Mouse (Mus musculus) hematopoietic stem cell, adult 5-6 weeks (primary cell): ENCODE measurements around the gene Sgta. TPM values are rescaled to one million over a fixed set of nuclear protein-coding genes. Genes with fewer than 3 reads are reported as not detected.
A peak's percentile ranks its signal among the peaks of the same experiment; 100 is the strongest.

ENCODE experiments used
- ATAC-seq, 2 experiments: fragments of 125-278 bp in 1 of 2; replicated peaks in 1 of 2; 2 replicates each; pipeline ENCODE4 v1.8.0; 2016 to 2017; ENCODE audit warnings: inconsistent platforms in 2 of 2, mild to moderate bottlenecking in 2 of 2, moderate number of reproducible peaks in 2 of 2, low read depth in 1 of 2, moderate TSS enrichment in 1 of 2; ENCODE audit not compliant: low FRiP score in 2 of 2, poor library complexity in 2 of 2, severe bottlenecking in 2 of 2, insufficient read depth in 1 of 2, low TSS enrichment in 1 of 2
- total RNA-seq: library from RNA; stranded (forward); fragments of 172-1452, 232-1000 nt; gene quantifications from 2 replicates; pipeline ENCODE4 v1.2.3, GENCODE M21; 2017

Gene Sgta
- total RNA-seq, result 34.3 and 39.1 TPM in 2 replicates

DNA sequence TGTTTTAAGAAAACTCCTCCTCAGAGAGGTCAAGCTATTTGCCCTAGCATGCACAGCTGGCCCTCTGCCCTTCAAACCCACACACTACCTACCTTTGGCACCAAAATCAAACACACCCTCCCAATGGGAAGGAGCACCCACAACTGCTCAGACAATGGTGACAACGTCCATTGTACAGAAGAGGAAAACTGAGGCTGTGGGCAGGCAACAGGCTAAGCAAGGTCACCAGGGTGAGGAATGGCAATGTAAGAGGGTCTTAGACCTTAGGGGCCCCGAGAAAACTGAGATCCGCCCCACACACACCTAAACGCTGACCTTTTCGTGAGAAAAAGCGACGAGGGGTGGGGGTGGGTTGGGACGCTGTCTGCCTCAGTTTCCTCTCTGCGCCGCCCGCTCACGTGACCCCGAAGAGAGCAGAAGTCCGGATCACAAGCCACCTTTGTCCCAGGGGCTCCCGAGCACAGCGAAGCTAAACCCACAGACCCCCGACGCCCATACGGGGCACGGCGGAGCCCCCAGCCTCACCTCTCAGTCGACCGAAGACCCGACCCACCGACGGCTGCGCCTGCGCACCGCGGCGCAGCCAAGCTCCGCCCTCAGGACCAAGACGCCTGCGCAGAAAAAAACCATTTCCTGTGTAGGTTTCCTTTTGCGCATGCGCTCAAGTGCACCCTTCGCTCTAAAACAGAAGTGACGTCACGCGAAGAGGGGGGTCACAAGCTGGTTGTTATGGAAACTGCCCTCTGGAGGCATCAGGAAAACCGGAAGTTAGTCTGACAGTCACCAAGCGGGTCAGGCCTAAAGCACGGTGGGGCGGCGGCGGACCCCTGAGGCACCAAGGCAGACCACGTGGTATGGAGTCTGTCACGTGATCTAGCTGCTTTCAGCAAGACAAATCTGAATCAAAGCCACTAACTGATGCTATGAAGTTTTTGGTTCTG is at the start of gene Sgta:
Gene Sgta, minus strand, starts transcription at position 579 of the 941 bp plus-strand sequence.
- ATAC-seq, result peak; percentile 92 to 95

DNA sequence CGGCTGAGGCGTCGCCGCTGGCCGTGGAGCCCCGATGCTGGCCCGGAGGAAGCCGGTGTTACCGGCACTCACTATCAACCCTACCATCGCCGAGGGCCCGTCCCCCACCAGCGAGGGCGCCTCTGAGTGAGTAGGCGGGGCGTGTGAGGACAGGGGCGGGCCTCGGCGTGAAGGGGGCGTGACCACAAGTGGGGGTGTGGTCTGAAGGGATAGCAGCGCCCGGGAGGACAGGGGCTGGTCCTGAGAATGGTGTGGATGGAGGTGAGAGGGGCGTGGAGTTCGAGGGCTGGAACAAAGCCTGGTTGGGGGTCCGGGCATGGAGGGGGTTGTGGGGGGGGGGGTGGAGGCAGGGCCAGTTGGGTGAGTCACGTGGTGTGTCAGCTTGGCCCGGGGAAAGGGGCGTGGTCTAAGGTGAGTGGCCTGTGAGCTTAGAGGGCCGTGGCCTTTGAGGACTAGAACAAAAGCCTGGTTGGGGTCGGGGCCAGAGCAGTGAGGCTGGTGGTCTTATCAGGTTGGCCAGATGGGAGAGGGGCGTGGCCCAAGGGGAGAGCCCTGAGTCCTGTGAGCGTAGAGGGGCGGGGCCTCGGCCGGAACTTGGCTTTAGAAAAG is 46.2 kb upstream of the Sgta start:
- ATAC-seq, result peak; percentile 57 to 61

DNA sequence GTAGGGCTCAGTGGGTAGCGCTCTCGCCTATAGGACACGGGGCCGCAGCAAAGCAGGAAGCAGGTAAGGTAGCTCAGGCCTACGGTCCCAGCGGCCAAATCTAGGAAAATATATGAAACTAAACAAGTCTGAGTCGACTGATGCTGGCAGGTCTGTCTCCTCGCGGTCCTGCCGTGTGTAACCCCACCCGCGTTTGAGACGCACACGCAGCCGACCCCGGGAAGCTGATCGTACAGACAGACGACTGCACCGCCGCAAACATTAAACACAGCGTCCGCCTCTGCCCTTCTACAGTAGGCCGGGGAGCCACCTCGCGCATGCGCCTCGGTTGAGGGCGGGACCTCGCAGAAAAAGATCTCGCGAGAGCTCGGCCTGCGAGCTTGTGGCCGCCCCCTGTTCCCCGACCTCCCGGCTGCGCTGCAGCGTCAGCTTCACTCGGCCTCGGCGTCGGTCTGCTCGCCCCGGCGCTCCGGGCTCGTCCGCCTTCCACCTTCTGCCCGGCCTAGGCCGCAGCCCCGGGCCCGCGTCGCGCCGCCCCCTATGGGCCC is 45.7 kb upstream of the Sgta start, which contains the start of gene Map2k2:
Gene Map2k2, plus strand, starts transcription at position 351 of the 548 bp plus-strand sequence.
- ATAC-seq, result peak; percentile 86 to 92

DNA sequence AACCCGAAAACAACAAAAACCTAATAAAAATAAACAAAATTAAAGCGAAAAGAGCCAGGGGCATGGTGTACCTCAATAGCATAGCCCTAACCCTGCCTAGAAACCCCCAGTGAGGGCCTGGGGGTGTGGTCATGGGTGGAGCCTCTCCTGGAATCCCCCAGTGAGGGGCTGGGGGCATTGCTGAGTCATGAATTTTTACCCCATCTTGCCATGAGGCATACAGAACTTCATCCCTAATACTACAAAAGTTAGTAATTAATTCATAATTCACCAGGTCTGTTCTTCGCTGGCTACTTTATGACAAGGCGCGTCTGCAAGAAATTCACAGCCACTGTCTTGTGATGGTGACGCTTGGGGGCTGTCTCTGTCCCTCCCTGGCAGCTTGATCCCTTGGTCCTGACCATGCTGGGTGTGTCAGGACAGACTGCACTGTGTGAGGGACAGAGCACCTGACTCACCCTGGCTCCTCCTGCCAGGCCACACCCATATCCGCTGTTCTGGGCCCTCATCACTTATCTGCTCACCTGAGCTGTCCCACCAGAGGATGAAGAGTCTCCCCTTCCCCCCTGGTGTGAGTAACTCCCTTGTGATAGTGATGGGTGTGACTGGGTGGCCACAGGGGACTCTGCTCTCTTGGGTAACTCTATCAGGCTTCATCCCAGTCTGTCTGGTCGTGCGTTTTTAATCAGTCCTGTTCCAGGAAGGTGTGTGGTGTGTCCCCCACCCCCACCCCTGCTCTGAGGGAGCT is 35.1 kb upstream of the Sgta start:
- ATAC-seq, result no peak

DNA sequence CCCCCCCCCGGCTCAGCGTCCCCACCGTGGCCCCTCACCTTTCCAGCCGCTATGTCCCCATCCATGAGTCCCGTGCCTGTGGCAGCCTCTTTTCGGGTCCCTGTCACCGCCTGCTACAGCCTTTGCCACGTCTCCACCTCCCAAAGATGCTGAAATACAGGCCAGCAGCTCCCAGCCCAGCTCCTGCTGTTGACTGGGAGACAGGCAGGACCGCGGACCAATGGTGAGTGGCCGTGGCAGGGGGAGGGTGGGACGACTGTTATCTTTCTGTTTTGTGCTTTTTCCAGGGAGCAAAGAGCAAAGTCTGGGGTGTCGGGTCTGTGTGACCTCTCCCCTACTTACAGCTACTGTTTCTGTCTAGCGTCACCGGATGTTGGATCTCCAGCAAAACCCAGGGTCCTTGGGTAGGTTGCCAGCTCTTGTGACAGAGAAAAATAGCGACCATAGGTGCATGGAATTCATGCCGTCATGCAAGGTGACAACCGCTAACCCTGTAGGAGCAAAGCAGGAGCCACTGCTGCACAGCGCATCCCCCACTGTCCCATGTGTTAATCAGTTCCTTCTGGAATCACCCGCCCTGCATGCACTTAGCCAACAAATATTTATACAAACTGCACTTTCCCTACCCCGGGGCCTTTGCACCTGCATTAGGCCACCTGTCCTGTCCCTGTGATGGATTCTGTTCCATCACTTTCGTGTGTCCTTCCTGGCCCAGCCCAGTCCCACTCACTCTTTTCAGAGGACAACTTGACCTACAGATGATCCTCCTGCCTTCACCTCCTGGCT is 32.7 kb upstream of the Sgta start:
- ATAC-seq, result no peak

DNA sequence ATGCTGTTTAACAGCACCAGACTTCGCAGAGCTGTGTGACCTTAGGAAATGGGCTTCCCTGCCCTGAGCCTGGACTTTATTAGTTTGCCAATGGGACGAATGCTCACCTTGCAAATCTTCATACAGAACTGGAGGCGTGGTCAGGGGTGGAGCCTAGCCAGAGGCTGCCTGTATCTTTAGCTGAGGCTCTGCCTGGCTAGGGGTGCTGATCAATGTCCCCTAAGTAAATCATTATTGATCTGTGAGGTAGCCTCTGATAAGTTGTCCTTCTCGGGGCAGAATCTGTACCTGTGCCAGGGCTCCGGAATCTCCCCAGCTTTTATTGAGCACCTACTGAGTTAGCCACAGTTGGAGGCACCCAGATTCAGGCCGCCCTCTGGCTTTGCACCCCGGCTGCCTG is 30.6 kb upstream of the Sgta start:
- no peak for ATAC-seq

DNA sequence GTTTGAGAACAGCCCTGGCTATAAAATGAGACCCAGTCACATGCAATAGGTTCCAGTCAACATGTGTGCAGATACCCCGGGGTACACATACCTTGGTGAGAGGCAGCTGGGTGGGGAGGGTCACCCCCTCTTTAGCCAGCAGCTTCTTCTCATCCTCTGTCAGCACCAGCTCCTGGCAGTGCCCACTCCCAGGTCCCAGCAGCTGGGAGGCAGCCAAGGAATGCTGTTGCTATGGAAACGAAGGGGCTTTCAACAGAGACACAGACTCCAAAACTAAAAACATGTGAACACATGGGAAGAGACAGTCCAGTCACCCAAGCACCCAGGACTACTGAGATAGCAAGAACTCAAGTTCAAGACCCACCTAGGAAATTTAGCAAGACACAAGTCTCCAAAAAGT is 29.2 kb upstream of the Sgta start:
- no peak for ATAC-seq

DNA sequence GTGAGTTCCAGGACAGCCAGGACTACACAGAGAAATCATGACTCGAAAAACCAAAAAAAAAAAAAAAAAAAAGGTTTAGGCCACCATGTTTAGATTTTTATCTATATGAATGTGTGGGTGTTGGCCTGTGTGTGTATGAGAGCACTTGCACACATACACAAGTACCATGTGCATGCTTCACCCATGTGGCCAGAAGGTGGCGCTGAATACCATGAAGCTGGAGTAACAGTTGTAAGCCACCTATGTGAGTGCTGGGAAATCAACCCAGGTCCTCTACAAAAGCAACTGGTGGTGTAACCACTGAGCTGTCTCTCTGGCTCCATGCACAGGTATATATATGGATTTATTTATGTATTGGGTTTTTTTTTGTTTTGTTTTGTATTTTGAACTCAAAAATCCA is 27.0 kb upstream of the Sgta start:
- ATAC-seq, result no peak

DNA sequence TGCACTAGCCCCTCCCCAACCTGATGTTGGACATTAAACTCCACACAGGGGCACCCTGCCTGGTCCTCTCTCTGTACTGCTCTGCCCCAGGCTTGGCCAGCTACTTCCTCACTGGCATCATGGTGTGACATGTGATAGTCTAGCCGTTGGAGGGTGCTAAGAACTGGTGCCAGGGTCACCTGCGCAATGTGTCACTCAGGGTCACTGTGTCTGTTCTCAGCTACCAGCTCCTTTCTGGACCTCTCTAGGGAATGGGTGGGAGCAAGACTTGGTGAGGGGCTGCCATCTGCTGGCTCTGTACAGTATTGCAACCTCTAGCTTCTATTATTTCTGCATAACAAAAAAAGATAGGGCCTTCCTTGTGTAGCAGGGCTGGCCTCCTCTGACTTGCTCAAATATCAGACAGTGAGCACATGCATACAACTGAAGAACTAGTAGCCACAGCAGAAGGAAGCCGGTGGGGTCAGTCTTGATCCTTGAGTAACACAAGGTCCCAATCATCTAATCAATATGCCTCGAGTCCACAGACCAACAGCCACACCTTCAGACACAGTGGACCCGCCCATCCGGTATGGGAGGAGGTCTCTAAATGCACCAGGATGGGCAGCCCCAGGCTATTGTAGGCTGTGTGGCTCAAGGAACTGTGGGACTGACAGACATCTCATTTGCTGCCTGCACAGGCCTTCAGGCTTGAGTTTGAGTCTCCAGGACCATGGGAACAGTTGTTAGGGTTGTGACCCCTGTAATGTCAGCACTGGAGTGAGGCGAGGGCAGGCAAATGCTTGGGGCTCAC is 22.4 kb upstream of the Sgta start:
- ATAC-seq, result peak; percentile 47 to 61; a peak in 2 of 4 replicates

DNA sequence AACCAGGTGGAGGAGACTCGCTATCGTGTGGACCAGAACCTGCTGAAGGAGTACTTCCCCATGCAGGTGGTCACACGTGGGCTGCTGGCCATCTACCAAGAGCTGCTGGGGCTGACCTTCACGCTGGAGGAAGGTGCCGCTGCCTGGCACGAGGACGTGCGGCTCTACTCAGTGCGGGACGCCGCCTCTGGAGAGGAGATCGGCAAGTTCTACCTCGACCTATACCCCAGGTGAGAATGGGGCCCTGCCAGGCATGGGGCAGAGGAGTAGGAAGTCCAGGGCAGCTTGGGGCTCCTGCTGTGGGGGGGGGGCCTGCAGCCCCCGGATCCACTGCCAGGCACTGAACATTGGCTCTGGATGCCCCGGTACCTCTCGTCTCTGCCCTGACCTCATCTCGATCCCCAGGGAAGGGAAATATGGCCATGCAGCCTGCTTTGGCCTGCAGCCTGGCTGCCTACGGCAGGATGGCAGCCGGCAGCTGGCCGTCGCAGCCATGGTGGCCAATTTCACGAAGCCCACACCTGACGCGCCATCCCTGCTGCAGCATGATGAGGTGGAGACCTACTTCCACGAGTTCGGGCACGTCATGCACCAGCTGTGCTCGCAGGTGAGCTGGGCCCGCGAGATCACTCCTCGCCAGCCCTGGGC is 20.2 kb upstream of the Sgta start:
- no peak for ATAC-seq

DNA sequence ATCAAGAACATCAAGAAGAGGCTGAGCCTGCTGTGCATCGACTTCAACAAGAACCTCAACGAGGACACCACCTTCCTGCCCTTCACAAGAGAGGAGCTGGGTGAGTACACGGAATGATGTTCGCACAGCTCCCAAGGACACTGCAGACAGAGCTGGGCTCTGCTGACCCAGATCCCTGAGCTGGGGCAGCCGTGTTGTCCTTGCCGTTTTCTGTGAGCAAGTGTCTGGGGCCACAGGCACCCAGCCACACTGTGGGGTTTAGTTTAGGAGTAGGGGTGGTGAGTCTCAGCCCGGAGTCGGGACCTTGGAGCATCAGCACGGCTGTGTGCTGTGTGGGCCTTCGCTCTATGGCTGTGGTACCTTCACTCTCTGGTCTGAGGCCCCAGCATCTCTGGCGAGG is 17.9 kb upstream of the Sgta start:
- ATAC-seq, result no peak

DNA sequence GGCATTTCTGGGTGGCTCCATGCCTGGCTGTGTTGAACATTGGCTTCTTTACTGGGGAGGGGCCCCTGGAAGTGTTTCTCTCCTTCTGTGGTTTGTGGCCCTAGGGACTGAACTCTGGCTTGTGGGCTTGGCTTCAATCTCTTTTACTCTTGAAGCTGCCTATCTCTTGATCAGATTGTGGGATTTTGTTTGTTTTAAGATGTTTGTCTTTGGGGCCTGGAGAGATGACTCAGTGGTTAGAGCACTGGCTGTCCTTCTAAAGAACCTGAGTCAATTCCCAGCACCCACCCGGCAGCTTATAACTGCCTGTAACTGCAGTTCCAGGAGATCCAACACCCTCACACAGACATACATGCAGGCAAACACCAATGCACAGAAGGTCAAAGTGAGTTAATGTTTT is 16.4 kb upstream of the Sgta start:
- ATAC-seq, result no peak

DNA sequence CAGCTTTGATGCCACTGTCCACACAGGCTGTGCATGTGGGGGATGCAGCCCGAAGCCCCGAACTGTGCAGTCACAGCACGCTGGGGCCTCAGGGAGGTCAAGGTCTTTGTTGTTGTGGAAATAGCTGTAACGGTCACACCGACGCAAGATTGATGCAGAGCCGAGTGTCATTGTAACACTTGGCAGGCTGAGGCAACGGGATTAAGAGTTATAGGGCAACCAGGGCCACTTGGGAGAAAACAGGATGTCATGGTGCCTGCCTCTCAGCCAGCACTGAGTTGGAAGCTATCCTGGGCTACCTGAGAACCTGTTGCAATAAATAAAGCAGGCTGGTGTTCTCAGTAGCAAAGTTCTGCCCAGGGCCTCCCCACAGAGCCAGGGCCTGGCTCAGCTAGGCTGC is 15.8 kb upstream of the Sgta start:
- ATAC-seq, result no peak

DNA sequence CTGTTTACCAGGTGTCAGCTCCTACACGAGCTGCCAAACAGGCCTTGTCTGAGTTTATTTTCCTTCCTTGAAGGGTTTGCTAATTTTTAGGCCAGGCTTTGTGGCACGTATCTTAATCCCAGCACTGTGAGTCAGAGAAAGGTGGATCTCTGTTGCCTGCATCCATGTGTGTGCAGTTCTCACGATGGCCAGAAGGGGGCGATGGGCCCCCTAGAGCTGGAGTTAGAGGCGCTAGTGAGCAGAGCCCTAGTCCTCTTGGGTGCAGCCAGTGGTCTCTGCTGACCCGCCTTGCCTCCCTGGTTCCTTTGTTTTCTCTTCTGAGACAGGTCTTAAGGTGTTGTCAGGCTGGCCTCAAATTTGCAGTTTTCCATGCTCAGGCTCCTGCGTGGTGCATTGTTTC is 13.5 kb upstream of the Sgta start:
- no peak for ATAC-seq

DNA sequence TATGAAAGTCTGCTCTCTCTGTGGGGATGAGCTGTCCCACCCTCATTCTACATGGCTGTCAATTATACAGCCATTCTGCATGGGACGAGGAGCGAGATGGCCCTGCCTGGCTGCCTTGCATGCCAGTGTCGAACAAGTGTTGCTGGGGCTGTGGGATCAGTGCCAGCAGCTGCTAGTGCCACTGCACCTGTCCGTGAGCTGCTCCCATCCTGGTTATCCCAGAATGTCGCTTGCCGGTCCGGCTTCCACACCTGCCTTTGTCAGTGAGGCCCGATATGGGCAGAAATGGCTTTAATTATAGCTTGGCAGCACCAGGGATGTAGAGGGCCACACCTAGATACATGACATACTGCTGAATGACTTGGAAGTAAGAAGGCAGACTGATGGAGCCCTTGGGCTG is 12.3 kb upstream of the Sgta start:
- ATAC-seq, result no peak

DNA sequence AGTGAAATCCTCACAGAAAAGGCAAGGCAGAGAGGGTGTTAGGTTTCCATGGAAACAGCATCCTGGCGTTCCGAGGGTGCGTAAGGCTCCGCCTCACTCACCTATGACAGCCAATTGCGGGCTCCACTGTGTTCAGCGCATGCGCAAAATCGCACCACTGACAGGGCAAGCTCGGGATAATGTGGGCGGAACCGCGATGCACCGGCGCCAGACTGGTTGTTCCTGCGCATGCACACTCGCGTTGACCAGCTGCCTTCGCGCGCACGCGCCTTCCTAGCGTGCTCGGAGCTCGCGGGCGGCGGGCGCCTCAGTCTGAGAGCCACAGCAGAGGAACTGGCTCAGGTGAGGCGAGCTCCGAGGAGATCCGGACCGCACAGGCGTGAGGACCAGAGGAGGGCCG is 9.9 kb upstream of the Sgta start, which contains the start of gene Thop1:
Gene Thop1, plus strand, starts transcription at position 200 of the 400 bp plus-strand sequence.
- peak; percentile 98 to 99 for ATAC-seq
